Mouse (Mus musculus): Measurements from ENCODE around the gene Plk1. TPM values are rescaled to one million over a fixed set of nuclear protein-coding genes. Genes with fewer than 3 reads are reported as not detected.

Plk1 gene
- total RNA-seq, 2 experiments from 2014 or later = 15.1 to 18.8 TPM

GRCm38 (mm10) chr7:122191097-122191496, 31.9 kb downstream of the Plk1 start:
- no peak for DNase-seq (ENCODE audit: low spot score in 2 of 2)

- no peak for DNase-seq (ENCODE audit: low spot score in 2 of 2)
Measured at GRCm38 (mm10) chr7:122193919-122194318, 34.7 kb downstream of the Plk1 start.

- no peak for DNase-seq (ENCODE audit: low spot score in 2 of 2)
Measured at GRCm38 (mm10) chr7:122196771-122197170, 37.5 kb downstream of the Plk1 start.

- DNase-seq (ENCODE audit: low spot score in 2 of 2) = peak in 1 of 2 experiments; percentile 24
Measured at GRCm38 (mm10) chr7:122197306-122197705, 38.1 kb downstream of the Plk1 start.

GRCm38 (mm10) chr7:122199296-122199695, 40.1 kb downstream of the Plk1 start:
- no peak for DNase-seq (ENCODE audit: low spot score in 2 of 2)

GRCm38 (mm10) chr7:122203936-122204335, 44.7 kb downstream of the Plk1 start:
- DNase-seq (ENCODE audit: low spot score in 2 of 2) = no peak

GRCm38 (mm10) chr7:122206121-122206520, 46.9 kb downstream of the Plk1 start:
- no peak for DNase-seq (ENCODE audit: low spot score in 2 of 2)

GRCm38 (mm10) chr7:122208276-122209021, 49.2 kb downstream of the Plk1 start:
- no peak for DNase-seq (ENCODE audit: low spot score in 2 of 2)

- DNase-seq (ENCODE audit: low spot score in 2 of 2) = peak in 1 of 2 experiments; percentile 29
Measured at GRCm38 (mm10) chr7:122219315-122219801, 60.1 kb downstream of the Plk1 start, which contains the start of gene Chp2. Chp2 (plus strand) TSS chr7:122219496.

Other genes with a start within 250 kb of the Plk1 start
- gene Cog7, start 177.7 kb upstream of the Plk1 start, total RNA-seq (2021) = 10 to 100 TPM; 12.2 to 14.0 TPM
- gene Gga2, start 138.2 kb upstream of the Plk1 start, total RNA-seq (2021) = 10 to 100 TPM; 47.7 to 52.9 TPM
- 10 to 100 TPM; 53.0 to 57.4 TPM for gene Ubfd1, start 92.3 kb upstream of the Plk1 start, total RNA-seq (2021)
- 10 to 100 TPM; 13.2 to 14.1 TPM for gene Ears2, start 92.2 kb upstream of the Plk1 start, total RNA-seq (2021)
- gene Ndufab1, start 57.6 kb upstream of the Plk1 start, total RNA-seq (2021) = 100 to 1,000 TPM; 476 to 560 TPM
- 1 to 10 TPM; 2.0 to 2.4 TPM for gene Palb2, start 26.5 kb upstream of the Plk1 start, total RNA-seq (2021)
- gene Dctn5, start 26.4 kb upstream of the Plk1 start, total RNA-seq (2021) = 10 to 100 TPM; 51.9 to 52.1 TPM
- gene Ern2, start 26.8 kb downstream of the Plk1 start, total RNA-seq (2021) = not detected
- gene Chp2, start 60.1 kb downstream of the Plk1 start, total RNA-seq (2021) = 1 to 10 TPM; 5.1 to 5.4 TPM
- 1 to 10 TPM; 4.4 to 5.8 TPM for gene Prkcb, start 129.3 kb downstream of the Plk1 start, total RNA-seq (2021)

Data from gastrocnemius, postnatal 4 days (tissue).